Mouse (Mus musculus): Measurements from ENCODE around the gene Stag2. TPM values are rescaled to one million over a fixed set of nuclear protein-coding genes. Genes with fewer than 3 reads are reported as not detected.
A peak's percentile ranks its signal among the peaks of the same experiment; 100 is the strongest.

Gene Stag2
- 20.6 and 20.7 TPM in 2 replicates for polyA plus RNA-seq (2012; rRNA removed)

DNA sequence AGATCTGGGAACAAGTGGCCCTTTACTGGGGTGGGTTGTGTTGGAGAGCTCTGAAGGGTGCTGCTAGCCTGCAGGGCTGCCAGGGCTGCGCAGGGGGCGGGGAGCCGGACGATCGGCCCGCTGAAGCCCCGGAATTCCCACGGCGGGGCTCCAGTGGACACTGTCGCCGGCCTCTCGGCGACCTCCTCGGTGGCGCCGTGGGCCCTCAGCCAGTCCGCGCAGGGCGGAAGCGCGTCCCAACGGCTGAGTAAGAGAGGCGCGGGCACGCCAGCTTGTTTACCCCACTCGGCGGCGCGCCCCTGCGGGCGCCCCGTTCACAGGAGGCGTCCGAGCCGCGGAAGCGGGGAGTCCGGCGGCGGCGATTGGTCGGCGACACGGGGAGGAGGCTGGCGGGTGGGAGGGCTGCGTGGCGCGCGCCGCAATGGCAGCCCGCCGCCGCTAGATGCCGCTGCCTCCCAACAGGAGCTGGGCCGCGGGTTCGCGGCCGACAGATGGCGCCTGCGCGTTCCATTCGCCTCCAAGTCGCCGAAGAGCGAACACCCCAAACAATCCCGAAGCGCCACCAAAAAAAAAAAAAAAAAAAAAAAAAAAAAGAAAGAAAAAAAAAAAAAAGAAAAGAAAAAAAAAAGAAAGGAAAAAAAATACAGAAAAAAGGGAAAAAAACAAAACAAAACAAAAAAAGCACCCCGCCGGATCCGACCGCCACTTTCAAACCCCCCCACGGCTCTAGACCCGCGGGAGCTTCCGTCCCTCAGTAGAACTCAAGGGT lies at the start of gene Stag2:
TSS of gene Stag2 (plus strand) at position 530 of the 769 bp plus-strand sequence.
- TF ChIP-seq POLR2A (IDR thresholded peaks at IDR 0.05; ENCODE audit: extremely low read depth, insufficient read depth, low read length), result no peak
- peak; percentile 52 for TF ChIP-seq CTCF (IDR thresholded peaks at IDR 0.05; ENCODE audit: extremely low read depth, insufficient read depth, low read length)
- H3K4me1 ChIP-seq (ENCODE audit: control insufficient read depth, insufficient read depth, low read length), result no peaks in the 10 kb centered on the region
- peak within 1 kb of the TSS; percentile 100 for H3K27ac ChIP-seq (ENCODE audit: insufficient read depth, low read length)
- peak within 1 kb of the TSS; percentile 97 for H3K4me3 ChIP-seq (ENCODE audit: insufficient read depth, low read length)

DNA sequence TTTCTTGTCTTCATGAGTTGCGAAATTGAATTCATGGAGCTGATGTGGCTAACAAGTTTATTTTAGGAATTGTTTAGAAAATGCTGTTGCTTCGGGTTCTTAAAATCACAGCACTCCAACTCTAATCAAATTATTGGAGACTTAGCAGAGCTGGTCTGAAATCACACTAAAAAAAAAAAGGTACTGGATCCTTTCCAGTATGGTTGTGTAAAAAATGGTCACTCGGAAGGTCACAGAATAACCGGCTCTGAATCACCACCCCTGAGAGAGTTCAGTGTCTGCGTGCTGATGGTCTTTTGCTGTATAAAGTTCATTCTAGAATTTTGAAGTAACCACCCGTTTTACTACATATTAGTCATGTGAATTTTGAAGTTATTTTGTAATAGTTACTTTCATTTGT lies 42.0 kb upstream of the Stag2 start:
- H3K4me3 ChIP-seq (ENCODE audit: insufficient read depth, low read length), result no peak overlapping the region
- no peak for TF ChIP-seq CTCF (IDR thresholded peaks at IDR 0.05; ENCODE audit: extremely low read depth, insufficient read depth, low read length)
- no peak for TF ChIP-seq POLR2A (IDR thresholded peaks at IDR 0.05; ENCODE audit: extremely low read depth, insufficient read depth, low read length)
- no peaks in the 10 kb centered on the region for H3K4me1 ChIP-seq (ENCODE audit: control insufficient read depth, insufficient read depth, low read length)
- H3K27ac ChIP-seq (ENCODE audit: insufficient read depth, low read length), result no peak overlapping the region

DNA sequence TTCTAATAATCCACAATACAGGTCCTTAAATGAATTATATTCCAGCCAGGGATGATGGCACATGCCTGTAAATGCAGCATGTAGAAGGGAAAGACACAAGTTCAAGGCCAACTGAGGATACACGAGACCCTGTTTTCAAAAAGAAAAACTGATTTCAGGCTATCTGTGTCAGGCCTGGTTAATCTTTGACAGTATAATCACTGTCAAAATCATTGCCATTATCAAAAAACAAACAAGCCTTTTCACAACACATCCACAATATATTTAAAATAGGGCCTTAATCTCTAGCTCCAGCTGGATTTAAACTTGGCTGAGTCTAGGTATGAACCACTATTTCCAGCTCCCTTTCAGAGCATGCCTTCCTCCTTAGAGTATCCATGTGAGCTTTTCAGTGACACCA lies 38.5 kb upstream of the Stag2 start:
- H3K4me3 ChIP-seq (ENCODE audit: insufficient read depth, low read length), result no peak overlapping the region
- no peaks in the 10 kb centered on the region for H3K4me1 ChIP-seq (ENCODE audit: control insufficient read depth, insufficient read depth, low read length)
- no peak overlapping the region for H3K27ac ChIP-seq (ENCODE audit: insufficient read depth, low read length)
- TF ChIP-seq CTCF (IDR thresholded peaks at IDR 0.05; ENCODE audit: extremely low read depth, insufficient read depth, low read length) (no peak), POLR2A (IDR thresholded peaks at IDR 0.05; ENCODE audit: extremely low read depth, insufficient read depth, low read length) (no peak)

DNA sequence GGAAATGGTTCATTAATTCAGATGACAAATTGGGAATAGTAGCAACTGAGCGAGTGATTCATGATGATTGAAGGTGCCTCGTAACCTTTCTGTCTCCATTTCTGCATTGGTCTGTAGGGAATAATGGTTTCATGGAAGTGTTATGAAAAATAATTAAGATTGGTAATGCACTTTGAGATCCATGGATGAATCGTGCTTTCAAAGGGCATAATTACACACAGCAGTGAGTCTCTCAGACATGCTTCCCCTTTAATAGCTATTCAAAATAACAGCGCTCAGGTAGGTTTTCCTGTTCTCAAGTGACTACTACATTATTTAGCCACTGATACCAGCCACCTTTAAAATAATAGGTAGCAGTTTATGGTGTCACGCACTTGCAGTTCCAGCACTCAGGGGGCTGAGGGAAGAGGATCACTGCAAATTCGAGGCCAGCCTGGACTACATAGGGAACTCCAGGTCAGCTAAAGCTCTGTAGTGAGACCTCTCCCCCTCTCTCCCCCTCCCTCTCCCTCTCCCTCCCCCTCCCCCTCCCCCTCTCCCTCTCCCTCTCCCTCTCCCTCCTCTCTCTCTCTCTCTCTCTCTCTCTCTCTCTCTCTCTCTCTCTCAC lies 29.6 kb upstream of the Stag2 start:
- no peak overlapping the region for H3K27ac ChIP-seq (ENCODE audit: insufficient read depth, low read length)
- TF ChIP-seq CTCF (IDR thresholded peaks at IDR 0.05; ENCODE audit: extremely low read depth, insufficient read depth, low read length), result no peak
- no peak for TF ChIP-seq POLR2A (IDR thresholded peaks at IDR 0.05; ENCODE audit: extremely low read depth, insufficient read depth, low read length)
- no peak overlapping the region for H3K4me3 ChIP-seq (ENCODE audit: insufficient read depth, low read length)
- no peaks in the 10 kb centered on the region for H3K4me1 ChIP-seq (ENCODE audit: control insufficient read depth, insufficient read depth, low read length)

DNA sequence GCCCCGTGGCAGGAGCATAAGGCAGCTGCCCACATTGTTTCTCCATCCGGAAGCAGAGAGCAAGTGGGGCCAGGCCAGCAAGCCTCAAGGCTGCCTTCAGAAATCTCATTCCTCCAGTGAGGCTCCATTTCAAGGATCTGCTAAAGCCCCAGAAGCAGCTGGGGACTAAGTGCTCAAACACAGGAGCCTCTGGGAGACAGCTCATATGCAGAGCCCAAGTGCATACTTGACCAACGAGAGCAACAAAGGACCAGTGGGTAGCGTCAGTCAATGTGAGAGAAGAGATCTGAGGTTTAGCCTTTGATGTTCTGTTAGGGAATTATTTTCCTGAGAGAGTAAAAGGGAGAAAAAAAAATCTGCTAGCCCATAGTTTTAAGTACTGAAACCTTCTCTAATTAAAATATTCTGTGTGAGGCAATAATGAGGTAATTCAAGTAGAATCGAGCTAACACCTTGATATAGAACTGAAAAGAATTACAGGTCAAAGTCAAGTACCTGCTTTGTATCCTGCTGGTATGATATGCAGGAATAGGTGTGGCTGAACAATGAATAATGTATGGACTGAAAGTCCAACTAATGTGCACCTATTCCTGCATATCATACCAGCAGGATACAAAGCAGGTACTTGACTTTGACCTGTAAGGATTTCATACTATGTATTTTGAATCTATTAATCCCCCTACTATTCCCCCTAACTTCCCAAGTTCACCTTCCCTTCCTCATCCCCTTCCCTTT lies 24.0 kb upstream of the Stag2 start:
- H3K4me1 ChIP-seq (ENCODE audit: control insufficient read depth, insufficient read depth, low read length), result no peaks in the 10 kb centered on the region
- H3K4me3 ChIP-seq (ENCODE audit: insufficient read depth, low read length), result no peak overlapping the region
- H3K27ac ChIP-seq (ENCODE audit: insufficient read depth, low read length), result no peak overlapping the region
- no peak for TF ChIP-seq POLR2A (IDR thresholded peaks at IDR 0.05; ENCODE audit: extremely low read depth, insufficient read depth, low read length)
- TF ChIP-seq CTCF (IDR thresholded peaks at IDR 0.05; ENCODE audit: extremely low read depth, insufficient read depth, low read length), result no peak

DNA sequence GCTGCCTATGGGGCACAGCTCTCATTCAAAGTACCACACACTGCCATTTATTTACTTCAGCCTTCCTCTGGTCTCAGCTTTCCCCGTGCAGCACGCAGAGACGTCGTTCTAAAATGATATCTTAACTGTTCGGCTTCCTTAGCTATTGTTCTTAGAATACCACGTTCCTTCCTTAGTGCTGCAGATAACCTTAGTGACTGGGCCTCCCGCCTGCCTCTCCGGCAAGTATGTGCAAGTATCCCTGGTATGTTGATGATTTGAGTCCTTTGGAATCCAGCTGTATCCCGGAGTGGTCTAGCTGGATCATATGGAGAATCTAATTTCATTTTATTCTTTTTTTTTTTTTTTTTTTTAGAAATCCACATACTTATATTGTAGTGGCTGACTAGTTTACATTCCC lies 9.2 kb upstream of the Stag2 start:
- TF ChIP-seq POLR2A (IDR thresholded peaks at IDR 0.05; ENCODE audit: extremely low read depth, insufficient read depth, low read length) (no peak), CTCF (IDR thresholded peaks at IDR 0.05; ENCODE audit: extremely low read depth, insufficient read depth, low read length) (no peak)
- H3K4me3 ChIP-seq (ENCODE audit: insufficient read depth, low read length), result no peak overlapping the region
- H3K4me1 ChIP-seq (ENCODE audit: control insufficient read depth, insufficient read depth, low read length), result no peaks in the 10 kb centered on the region
- no peak overlapping the region for H3K27ac ChIP-seq (ENCODE audit: insufficient read depth, low read length)

DNA sequence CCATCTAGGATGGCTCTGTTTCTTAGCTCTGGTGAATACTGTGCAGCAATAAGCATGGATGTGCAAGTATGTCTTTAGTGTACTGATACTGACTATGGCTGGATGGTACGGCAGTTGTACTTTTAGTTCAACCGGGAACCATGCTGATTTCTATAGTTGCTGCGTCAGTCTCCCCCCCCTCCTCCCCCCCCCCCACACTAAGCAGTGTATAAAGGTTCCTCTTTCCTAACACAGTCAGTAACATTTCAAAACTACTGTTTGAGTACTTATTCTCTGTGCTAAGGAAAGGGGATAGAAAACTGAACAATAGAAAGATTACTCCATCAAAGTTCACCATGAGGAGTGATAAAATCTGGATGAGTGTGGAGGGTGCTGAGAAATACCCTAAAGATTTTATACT lies 6.5 kb upstream of the Stag2 start:
- Histone ChIP-seq H3K4me3 (ENCODE audit: insufficient read depth, low read length) (no peak overlapping the region), H3K4me1 (ENCODE audit: control insufficient read depth, insufficient read depth, low read length) (no peaks in the 10 kb centered on the region), H3K27ac (ENCODE audit: insufficient read depth, low read length) (no peak overlapping the region)
- TF ChIP-seq CTCF (IDR thresholded peaks at IDR 0.05; ENCODE audit: extremely low read depth, insufficient read depth, low read length), result no peak
- TF ChIP-seq POLR2A (IDR thresholded peaks at IDR 0.05; ENCODE audit: extremely low read depth, insufficient read depth, low read length), result no peak

DNA sequence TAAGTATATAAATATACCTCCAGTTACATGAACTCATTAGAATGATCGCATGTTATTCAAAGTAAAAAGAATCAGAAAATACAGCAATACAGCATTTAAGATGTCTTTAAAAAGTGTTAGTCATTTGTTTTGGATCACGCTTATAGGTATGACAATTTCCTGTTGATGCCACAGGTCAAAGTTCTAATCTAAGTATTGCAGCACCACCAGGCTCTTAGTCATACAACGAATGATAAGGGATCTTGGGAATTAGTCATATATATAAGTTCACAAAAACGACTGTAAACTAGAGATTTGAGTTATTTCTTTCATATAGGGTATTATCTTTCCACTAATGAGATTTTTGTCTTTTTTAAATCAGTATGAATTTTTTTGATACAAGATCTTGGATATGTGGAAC lies 5.1 kb upstream of the Stag2 start:
- TF ChIP-seq CTCF (IDR thresholded peaks at IDR 0.05; ENCODE audit: extremely low read depth, insufficient read depth, low read length) (no peak), POLR2A (IDR thresholded peaks at IDR 0.05; ENCODE audit: extremely low read depth, insufficient read depth, low read length) (no peak)
- Histone ChIP-seq H3K27ac (ENCODE audit: insufficient read depth, low read length) (no peak overlapping the region), H3K4me3 (ENCODE audit: insufficient read depth, low read length) (no peak overlapping the region), H3K4me1 (ENCODE audit: control insufficient read depth, insufficient read depth, low read length) (no peaks in the 10 kb centered on the region)

DNA sequence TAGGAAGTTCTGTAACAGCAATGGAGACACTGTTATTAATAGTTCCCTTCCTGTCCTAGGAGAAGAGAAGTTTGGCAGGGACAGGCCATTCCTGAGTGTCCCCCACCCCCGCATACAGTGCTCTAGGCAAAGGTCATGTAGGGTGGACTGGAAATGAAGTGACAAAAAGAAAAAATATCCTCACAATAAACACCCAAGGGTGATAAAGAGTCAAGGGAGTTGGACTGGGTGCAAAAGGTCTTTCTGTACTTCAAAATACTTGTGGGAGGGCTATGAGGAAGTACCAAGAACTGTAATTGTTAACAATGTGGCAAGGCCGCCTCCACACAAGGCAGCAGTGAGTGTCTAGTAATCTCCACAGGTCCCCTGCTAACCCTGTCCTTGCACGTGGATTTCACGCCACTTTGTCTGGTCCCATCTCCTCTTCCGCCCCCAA lies 1.1 kb upstream of the Stag2 start:
- H3K27ac ChIP-seq (ENCODE audit: insufficient read depth, low read length), result no peak overlapping the region
- no peak overlapping the region for H3K4me3 ChIP-seq (ENCODE audit: insufficient read depth, low read length)
- TF ChIP-seq CTCF (IDR thresholded peaks at IDR 0.05; ENCODE audit: extremely low read depth, insufficient read depth, low read length) (no peak), POLR2A (IDR thresholded peaks at IDR 0.05; ENCODE audit: extremely low read depth, insufficient read depth, low read length) (no peak)
- no peaks in the 10 kb centered on the region for H3K4me1 ChIP-seq (ENCODE audit: control insufficient read depth, insufficient read depth, low read length)
